In the genomic region with DNA sequence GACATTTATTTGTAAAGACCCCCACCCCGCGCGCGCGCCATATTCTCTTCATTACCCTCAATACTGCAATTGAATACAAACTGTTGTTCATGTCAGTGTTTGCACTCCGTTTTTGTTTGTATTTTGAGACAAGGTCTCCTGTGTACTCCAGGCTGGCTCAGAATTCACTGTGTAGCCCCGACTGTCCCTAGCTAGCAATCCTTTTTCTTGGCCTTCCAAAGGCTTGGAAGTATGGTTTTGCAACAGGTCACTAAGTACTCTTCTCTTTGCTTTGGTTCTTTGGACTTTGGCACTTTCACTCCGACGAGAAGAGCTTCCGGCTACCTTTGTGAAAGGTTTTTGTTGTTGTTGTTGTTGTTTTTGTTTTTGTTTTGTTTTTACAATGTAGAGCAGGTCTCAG, we compare ENCODE assay signal across 8 mouse cellular contexts. TPM values are rescaled to one million over a fixed set of nuclear protein-coding genes. Genes with fewer than 3 reads are reported as not detected.
DNase-seq lines count a peak whose midpoint lies in the region; ATAC-seq and TF ChIP-seq lines count a peak whose summit lies in the region.

No protein-coding gene starts in this region.

- no peak for TF ChIP-seq CTCF in midbrain, postnatal 0 days (IDR thresholded peaks at IDR 0.05)

- H3K4me1 ChIP-seq in midbrain, postnatal 0 days (ENCODE audit: insufficient read depth, low read length): no peaks in the 10 kb centered on the region

- no peak for ATAC-seq in midbrain, postnatal 0 days (ENCODE audit: low FRiP score)

- peak overlapping the region; percentile 85 for H3K4me3 ChIP-seq in midbrain, postnatal 0 days (ENCODE audit: low read depth, low read length)

- WGBS in midbrain, postnatal 0 days: 33% methylated on average over 10 of the region's 10 CpGs

- peak overlapping the region; percentile 69; the same call in 1 of the 2 replicates for H3K9ac ChIP-seq in midbrain, postnatal 0 days (replicated peaks; ENCODE audit: low read length, poor library complexity, severe bottlenecking)

- H3K27me3 ChIP-seq in midbrain, postnatal 0 days (ENCODE audit: insufficient read depth, low read length): no peaks in the 10 kb centered on the region

- no peak overlapping the region for H3K27ac ChIP-seq in midbrain, postnatal 0 days (ENCODE audit: low read depth, low read length)

- H3K36me3 ChIP-seq in midbrain, postnatal 0 days (ENCODE audit: insufficient read depth, low read length): no peaks in the 10 kb centered on the region

- no peaks in the 10 kb centered on the region for H3K9me3 ChIP-seq in midbrain, postnatal 0 days (ENCODE audit: low read length)

- H3K4me2 ChIP-seq in midbrain, postnatal 0 days (ENCODE audit: low read depth, low read length, poor library complexity, severe bottlenecking): peak overlapping the region; percentile 63

- peak; percentile 34 for DNase-seq in cerebellum, adult 9-10 months
- DNase-seq in cerebellum, postnatal 4 days (ENCODE audit: low spot score in 2 of 2): no peak
- peak; percentile 13 for DNase-seq in thymus, postnatal 0 days (ENCODE audit: low spot score)
- DNase-seq in thymus, adult 18-20 months: no peak
- DNase-seq in kidney, adult 9 months: peak; percentile 74
- DNase-seq in midbrain, postnatal 0 days (ENCODE audit: low spot score): no peak
- no peak for DNase-seq in ovary, postnatal 14 days (ENCODE audit: low spot score)
- no peak for DNase-seq in urinary bladder, postnatal 36 days (ENCODE audit: low spot score in 2 of 2)

RNA-seq across cellular contexts. Expression of gene Fbxo8, which starts 1.2 kb away (rescaled TPM):
- polyA plus RNA-seq in thymus, postnatal 0 days (2015; fragmentation: Nextera tagmentation; extraction: Ambion mirVana): 63.2 and 65.9 TPM in 2 replicates
- 18.2 and 20.7 TPM in 2 replicates for total RNA-seq in midbrain, postnatal 0 days (2014; rRNA removed)
- polyA plus RNA-seq in midbrain, postnatal 0 days (2015; fragmentation: Nextera tagmentation; extraction: Ambion mirVana): 36.2 and 39.6 TPM in 2 replicates

RNA-seq across cellular contexts. Expression of gene Cep44, which starts 1.2 kb away (rescaled TPM):
- polyA plus RNA-seq in thymus, postnatal 0 days (2015; fragmentation: Nextera tagmentation; extraction: Ambion mirVana): 45.3 and 47.9 TPM in 2 replicates
- 29.3 and 29.7 TPM in 2 replicates for total RNA-seq in midbrain, postnatal 0 days (2014; rRNA removed)
- 19.0 and 21.1 TPM in 2 replicates for polyA plus RNA-seq in midbrain, postnatal 0 days (2015; fragmentation: Nextera tagmentation; extraction: Ambion mirVana)

Comparison
In these comparisons a context has a peak if more than half of its experiments do, and no peak if none do; other contexts are left out.
1. DNase-seq: peak in cerebellum, adult 9-10 months (single experiment), thymus, postnatal 0 days (single experiment) and kidney, adult 9 months (single experiment); none in cerebellum, postnatal 4 days (0 of 2), thymus, adult 18-20 months (0 of 2), midbrain, postnatal 0 days (single experiment), ovary, postnatal 14 days (single experiment) and urinary bladder, postnatal 36 days (0 of 2).